Mouse (Mus musculus) brown adipose tissue, adult 24 weeks (tissue): ENCODE results near the gene Agap1. TPM values are rescaled to one million over a fixed set of nuclear protein-coding genes. Genes with fewer than 3 reads are reported as not detected.
A peak's percentile ranks its signal among the peaks of the same experiment; 100 is the strongest.

ENCODE experiments used
- H3K27ac ChIP-seq: fragments of 200-500 bp; replicated peaks from 2 replicates; pipeline ENCODE4 v1.5.1; 2012; ENCODE audit warnings: low read depth, mild to moderate bottlenecking, low read length
- H3K4me1 ChIP-seq: fragments of 200-500 bp; 2 replicates; pipeline ENCODE4 v1.6.1; 2012; ENCODE audit warnings: low read length, mixed read lengths; ENCODE audit not compliant: control insufficient read depth, insufficient read depth, insufficient read length
- H3K4me3 ChIP-seq: fragments of 200-500 bp; 2 replicates; pipeline ENCODE4 v1.5.1; 2012; ENCODE audit warnings: low read depth, mild to moderate bottlenecking, low read length, moderate library complexity; ENCODE audit not compliant: insufficient read depth
- polyA plus RNA-seq: library from polyadenylated mRNA; stranded (reverse); fragments of >200 nt; gene quantifications from 2 replicates; pipeline ENCODE4 v1.2.4, GENCODE M21; 2012; ENCODE audit not compliant: missing spikeins, insufficient read depth, insufficient read length

The Agap1 gene
- polyA plus RNA-seq = 4.9 and 8.4 TPM in 2 replicates

DNA sequence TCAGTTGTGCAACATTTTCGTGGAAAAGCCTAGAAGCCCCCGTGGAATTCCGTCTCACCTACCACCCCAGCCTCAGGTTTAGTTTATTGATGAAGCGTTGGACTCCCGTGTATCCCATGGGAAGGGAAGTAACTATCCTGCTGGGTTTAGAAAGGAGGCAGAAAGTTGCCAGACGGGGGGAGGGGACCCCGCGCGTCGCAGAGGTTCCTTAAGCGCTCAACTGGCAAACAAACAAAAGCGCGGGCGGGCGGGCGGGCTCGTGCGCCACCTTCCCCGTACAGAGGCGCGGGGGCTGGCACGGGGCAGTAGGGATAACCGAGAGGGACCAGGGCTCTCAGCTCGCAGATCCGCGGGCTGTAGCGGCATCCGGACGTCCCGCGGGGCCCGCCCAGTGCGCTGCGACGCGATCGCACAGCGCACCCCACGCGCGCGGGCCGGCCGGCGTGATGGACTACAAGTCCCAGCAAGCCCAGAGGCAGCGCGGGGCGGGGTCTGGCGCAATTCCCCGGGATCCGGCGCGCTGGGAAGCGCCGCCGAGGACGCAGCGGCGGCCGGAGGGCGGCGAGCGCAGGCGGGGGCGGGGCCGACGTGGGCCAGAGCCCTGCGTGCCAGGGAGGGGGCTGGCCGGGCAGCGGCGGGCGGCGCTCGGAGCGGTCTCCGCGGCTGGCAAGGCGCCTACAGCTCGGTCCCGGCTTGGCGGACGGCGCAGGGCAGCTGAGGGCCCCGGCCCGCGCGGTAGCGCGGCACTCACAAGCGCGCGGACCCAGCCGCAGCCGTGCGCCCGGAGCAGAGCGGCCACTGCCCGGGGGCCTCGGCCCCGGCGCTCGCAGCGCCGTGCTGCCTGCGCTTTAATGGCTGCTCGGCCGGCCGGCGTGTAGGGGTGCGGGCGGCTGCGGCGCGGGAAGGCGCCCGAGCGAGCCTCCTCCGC, at the start of gene Agap1:
Agap1 (plus strand) TSS at position 611 of the 928 bp plus-strand sequence.
- Histone ChIP-seq H3K27ac (no peak within 1 kb of the TSS), H3K4me1 (peaks cover 13% of the 10 kb centered on the region; the same call in 1 of the 2 replicates), H3K4me3 (peak within 1 kb of the TSS; percentile 77)

DNA sequence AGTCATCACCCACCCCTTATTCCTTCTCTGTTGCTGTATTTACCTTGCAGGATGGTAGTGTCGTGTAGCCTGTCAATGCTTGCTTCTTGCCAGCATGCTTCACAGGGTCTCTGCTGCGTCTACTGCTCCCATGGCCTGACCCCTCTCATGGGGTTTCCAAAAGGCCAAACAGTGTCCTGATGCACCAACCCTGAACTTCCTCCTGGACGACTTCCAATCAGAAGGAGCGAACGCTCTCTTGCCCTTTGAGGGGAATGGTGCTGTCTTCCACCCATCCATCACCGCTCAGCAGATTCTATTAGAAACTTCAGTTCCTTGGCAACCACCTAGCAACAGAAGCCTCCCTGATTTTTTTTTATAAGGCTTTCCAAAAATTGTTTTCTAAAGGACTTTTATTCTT, 48.6 kb upstream of the Agap1 start:
- no peak overlapping the region for H3K27ac ChIP-seq
- no peaks in the 10 kb centered on the region for H3K4me1 ChIP-seq
- no peak overlapping the region for H3K4me3 ChIP-seq

DNA sequence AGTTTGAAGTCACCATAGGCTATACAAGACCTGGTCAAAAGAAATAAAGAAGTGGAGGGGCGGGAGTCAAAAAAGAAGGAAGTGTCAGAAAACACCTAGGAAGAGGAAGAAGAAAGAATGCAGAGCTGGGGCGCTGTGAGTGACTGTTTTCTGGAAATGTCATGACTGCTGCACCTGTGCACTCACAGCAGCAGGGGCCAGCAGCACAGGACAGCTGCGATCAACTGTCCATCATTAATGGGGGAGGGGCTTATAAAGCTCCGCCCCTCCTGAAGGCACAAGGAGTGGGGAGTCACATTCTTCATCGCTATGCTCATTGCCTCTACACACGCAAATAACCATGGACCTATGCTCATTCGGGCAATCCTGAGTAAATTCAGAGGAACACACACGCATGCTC, 46.6 kb upstream of the Agap1 start:
- no peaks in the 10 kb centered on the region for H3K4me1 ChIP-seq
- no peak overlapping the region for H3K27ac ChIP-seq
- no peak overlapping the region for H3K4me3 ChIP-seq

DNA sequence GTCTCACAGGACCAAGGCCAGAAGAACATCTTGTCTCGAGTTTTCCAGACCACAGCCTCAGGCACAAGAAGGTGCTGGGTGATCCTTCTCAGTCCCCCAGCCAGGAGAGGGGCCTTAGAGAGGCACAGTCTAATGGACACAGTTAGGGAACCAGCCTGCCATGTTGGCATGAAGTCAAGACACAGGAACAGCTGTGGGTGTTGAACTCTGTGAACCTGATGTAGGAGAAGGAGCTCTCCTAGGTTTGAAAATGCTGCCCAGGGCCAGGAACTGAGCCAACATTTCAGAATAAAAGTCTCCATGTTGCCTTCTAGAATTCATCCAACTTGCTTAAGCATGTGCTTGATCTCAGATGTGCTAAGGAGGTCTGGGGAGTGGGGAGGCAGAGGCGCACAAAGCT, 41.5 kb upstream of the Agap1 start:
- no peak overlapping the region for H3K27ac ChIP-seq
- H3K4me1 ChIP-seq = no peaks in the 10 kb centered on the region
- H3K4me3 ChIP-seq = no peak overlapping the region

DNA sequence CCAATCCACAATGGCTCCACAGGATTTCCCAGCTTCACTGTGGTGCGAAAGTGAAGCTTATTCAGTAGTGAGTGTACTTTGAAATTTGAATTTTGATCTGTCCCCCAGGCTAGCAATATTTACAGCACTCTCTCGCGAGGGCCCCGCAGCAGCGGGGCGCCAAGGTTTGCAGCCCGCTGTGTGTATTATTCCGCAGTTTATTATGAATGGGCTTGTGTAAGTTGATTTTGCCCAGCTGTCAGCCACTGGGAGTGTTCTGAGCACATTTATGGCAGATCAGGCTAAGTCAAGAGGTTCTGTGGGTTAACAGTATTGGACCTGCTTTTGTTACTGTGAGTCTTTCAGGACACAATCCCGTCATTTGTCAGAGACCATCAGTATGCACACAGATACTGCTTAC, 40.0 kb upstream of the Agap1 start:
- Histone ChIP-seq H3K4me3 (no peak overlapping the region), H3K4me1 (no peaks in the 10 kb centered on the region), H3K27ac (no peak overlapping the region)

DNA sequence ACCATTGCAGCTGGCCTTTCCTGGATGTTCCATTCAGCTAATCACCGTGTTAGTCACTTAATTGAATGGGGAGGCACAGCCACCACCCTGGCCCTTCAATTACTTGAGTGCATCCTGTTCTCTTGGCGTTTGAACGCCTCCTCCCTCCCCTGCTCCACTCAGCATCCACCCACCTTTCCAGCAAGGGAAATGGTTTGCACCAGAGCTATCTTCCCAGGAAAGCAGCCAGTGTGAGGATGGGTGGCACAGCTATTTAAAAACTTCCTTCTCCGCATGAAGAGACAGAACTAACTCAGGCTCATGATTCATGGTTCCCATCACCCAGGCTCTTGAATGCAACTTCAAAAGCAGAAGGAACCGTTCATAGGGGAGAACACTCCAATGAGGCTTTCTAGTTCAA, 37.7 kb upstream of the Agap1 start:
- H3K4me3 ChIP-seq = no peak overlapping the region
- H3K4me1 ChIP-seq = peaks cover 3% of the 10 kb centered on the region; the same call in 1 of the 2 replicates

DNA sequence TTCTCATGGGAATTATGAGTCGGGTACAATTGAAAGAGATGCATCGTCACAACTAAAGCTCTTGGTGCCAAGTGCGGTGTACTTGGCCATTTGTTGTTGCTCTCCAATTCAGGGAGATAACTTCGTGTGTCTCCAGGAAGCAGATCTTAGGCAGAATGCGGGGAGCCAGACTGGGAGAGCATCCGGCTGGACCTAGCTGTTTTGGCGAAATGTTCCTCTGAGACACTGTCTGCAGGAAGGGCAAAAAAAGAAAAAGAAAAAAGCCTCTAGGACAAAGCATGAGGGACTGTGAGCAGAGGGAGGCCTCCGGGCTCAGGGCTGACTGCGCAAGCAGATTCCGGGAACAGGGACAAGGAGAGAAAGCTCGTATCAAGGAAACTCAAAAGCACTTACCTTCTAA, 34.0 kb upstream of the Agap1 start:
- Histone ChIP-seq H3K4me3 (no peak overlapping the region), H3K4me1 (peaks cover 3% of the 10 kb centered on the region; the same call in 1 of the 2 replicates), H3K27ac (no peak overlapping the region)

More for the DNA sequence above, 37.7 kb upstream of the Agap1 start:
- no peak overlapping the region for H3K27ac ChIP-seq

DNA sequence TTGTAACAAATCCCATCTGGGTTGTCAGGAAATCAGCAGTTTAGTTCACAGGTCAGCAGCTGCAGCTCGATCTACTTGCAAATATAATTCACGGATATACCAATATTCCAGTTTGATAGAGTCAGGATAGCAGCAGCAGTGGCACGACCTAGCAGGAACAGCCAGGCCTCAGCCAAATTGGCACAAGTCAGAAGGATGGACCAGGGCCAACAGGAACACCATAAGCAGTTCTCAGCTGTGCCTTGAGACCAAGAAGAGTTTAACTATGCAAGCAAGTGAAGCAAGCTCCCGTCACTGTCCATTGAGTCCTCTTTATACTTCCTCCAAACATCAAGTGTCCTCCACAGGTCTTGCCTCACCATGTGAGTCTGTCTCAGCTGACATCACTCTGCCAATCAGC, 33.2 kb upstream of the Agap1 start:
- Histone ChIP-seq H3K27ac (no peak overlapping the region), H3K4me3 (no peak overlapping the region), H3K4me1 (peaks cover 3% of the 10 kb centered on the region; the same call in 1 of the 2 replicates)

DNA sequence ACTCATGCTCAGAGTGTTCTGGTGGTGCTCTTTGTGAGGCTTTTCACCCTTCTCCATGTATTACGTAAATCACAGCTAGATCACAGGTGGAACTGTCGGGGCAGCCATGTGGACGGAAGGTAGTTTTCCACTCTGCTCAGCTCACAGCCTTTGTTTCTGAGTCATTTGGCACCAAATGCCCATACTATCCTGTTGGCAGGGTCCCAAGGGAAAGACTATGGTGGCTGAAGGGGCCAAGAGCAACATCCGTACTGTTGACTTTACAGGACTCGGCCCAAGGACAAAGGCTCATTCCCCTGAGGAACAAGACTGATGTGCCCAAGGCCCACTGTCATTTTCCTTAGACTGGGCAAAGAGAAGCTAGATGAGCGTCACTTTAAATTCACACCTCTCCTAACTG, 30.0 kb upstream of the Agap1 start:
- Histone ChIP-seq H3K27ac (no peak overlapping the region), H3K4me1 (peaks cover 3% of the 10 kb centered on the region; the same call in 1 of the 2 replicates), H3K4me3 (no peak overlapping the region)

DNA sequence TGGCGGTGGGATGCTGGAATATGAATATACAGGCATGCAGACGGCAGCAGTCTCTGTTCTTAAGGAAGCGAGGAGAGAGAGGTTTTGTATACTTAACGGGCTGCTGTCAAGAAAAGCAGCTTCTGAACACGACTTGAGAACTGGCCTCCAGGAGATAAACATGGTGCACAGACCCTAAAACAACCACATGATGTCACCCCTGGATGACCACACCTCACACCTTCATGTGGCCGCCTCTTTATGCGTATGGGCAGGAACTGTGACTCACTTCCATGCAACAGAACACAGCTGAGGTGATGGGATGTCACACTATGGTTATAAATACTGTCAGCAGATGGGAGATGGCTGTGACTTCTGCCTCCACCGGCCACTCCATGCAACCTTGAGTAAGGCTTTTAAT, 28.5 kb upstream of the Agap1 start:
- Histone ChIP-seq H3K27ac (no peak overlapping the region), H3K4me3 (no peak overlapping the region), H3K4me1 (no peaks in the 10 kb centered on the region)

DNA sequence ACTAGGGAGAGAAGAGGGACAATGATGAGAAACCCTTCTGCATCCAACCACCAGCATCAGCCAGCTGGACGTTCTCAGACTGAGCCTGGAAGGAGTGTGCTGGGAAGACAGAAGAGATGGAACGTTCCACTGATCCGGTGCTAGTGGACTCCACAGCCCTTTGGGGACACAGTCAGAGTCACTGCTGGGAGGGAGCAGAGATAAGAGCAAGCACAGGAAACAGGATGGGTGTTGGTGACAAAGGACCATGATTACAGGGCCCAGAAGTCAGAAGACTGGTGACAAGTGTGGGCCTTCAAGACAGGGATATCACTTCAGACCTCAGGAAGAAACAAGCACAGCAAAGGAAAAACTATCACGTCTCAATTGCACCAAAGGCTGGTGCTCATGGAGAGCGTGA, 25.9 kb upstream of the Agap1 start:
- no peak overlapping the region for H3K4me3 ChIP-seq
- H3K27ac ChIP-seq = no peak overlapping the region
- H3K4me1 ChIP-seq = no peaks in the 10 kb centered on the region

DNA sequence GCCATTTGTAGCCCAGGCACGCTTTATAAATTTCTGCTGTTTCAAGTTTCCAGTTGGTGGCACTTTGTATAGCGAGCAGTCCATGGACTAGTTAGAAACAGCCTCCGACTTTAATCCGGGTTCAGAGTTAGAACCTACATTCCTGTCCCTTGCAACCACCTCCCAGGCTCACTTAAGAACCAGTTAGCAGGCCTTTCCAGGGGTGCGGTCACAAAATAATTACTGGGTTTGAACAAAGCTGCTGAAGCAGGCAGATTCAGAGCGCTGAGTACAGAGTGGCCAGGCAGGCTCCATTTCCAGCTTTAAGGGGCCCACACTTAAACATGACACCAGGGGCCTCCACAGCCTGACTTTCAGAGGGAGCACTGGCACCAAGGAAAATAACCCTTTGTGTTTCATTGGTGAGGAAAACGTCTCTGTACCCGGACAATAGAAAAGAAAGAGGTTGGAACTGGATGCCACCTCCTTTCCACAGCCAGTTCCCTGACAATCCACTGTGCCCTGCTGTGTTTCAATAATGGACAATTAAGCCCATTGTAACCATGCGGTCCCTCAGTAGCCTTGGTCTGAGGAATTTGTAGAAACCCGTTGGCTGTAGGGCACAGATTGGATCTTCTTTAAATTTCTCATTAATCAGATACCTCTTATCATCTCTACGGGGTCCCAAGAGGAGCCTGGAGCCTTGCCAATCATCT, 24.5 kb upstream of the Agap1 start:
- H3K4me1 ChIP-seq = no peaks in the 10 kb centered on the region
- no peak overlapping the region for H3K4me3 ChIP-seq
- no peak overlapping the region for H3K27ac ChIP-seq

DNA sequence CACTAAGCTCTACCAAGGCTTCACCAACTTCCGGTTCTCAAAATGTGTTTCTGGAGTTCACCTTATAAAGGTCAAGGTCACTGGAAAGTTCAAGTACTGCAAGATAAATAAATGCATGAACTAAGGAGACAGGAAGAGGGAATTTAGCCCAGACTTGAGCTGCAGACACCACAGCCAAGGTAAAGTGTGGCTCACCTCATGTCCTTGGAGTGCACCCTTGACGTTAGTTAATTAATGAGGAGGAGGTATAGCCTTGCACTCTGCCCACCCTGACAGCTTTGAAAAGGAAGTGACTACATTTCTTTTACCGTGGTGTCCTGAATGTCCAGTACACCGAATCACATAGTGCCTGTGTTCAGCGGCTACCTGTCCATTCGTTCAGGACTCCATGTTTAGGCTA, 15.3 kb upstream of the Agap1 start:
- H3K4me1 ChIP-seq = no peaks in the 10 kb centered on the region
- no peak overlapping the region for H3K4me3 ChIP-seq
- no peak overlapping the region for H3K27ac ChIP-seq

DNA sequence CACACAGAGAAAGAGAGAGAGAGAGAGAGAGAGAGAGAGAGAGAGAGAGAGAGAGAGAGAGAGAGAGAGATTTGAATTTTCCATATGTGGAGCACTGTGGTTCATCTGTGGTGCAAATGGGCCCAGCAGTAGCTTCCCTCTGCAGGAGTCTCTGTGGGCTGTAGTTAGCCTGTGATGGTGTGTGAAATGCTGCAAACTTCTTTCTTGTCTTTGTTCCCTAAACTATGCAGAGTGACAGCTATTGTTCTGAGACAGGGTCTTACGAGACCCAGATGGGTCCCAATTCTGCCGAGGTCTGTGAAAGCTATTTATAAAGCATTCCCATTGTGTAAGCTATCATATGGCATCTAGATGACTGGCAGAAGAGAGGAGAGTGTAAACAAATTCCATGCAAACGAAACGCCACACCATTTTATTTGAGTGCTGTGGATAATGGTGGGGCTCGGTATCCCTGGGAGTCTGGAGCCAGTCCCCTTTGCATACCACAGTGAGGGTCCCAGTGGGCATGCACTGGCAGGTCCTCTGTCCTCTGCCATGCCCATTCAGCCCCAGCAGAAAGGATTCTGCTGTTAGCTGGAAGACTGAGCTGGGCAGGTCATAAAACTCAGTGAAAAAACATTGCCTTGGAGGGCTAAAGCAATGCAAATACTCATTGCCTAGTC, 13.2 kb upstream of the Agap1 start:
- Histone ChIP-seq H3K4me3 (no peak overlapping the region), H3K4me1 (no peaks in the 10 kb centered on the region), H3K27ac (no peak overlapping the region)

DNA sequence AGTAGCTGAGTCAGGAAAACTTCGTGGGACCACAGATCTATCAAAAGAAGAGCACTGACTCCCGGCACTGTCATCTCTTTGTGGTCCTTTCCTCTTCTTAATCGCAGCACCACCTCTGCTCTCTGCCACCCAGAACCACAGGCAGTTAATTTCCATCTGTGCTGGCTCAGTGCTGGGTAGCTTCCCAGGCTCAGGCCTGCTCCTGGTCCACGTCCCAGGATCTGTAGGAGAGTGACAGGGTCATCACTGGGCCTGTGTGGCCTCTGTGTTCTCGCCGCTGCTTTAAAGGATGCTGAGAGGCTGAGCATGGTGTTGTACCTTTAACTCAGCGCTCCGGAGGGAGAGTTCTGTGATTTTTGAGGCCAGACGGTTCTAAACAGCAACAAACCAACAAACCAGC, 11.1 kb upstream of the Agap1 start:
- no peaks in the 10 kb centered on the region for H3K4me1 ChIP-seq
- no peak overlapping the region for H3K4me3 ChIP-seq
- H3K27ac ChIP-seq = no peak overlapping the region
